Mouse (Mus musculus): Measurements from ENCODE around the gene Smpd3.

Gene Smpd3

DNA sequence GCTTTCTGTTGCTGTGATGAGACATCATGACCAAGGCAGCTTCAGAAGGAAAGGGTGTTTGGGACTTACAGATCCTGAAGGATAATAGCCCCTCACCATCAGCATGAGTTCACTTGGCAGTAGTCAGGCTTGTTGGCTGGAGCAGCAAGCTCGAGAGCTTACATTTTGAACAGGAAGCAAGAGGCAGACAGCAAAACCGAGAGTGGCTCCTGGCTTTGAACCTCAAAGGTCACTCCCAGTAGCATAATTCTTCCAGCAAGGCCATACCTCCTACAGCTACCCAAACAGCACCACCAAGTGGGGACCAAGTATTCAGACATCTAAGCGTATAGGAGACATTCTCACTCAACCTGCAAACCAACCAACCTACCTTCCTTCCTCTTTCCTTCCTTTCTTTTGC lies 105.0 kb downstream of the Smpd3 start:
- DNase-seq (ENCODE audit: low read depth, low spot score), result no peak

DNA sequence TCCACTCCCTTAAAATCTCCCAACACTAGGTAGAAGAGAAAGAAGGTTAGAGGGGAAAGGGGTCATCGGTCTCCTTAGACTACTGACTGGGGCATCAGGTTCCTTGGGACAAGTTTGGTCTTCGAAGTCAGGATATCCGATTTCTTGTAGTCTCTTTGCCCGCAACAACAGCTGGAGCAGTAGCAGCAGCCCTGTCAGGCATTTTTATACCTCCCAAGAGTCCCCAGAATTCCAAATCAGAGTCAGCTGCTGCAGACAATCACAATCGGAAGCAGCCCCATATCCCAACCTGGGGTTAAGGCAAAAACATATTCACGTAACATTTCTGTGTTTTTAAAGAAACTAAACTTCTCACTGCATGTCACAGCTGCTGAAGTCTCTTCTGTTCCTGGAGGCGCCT lies 106.3 kb downstream of the Smpd3 start:
- DNase-seq (ENCODE audit: low read depth, low spot score), result no peak

DNA sequence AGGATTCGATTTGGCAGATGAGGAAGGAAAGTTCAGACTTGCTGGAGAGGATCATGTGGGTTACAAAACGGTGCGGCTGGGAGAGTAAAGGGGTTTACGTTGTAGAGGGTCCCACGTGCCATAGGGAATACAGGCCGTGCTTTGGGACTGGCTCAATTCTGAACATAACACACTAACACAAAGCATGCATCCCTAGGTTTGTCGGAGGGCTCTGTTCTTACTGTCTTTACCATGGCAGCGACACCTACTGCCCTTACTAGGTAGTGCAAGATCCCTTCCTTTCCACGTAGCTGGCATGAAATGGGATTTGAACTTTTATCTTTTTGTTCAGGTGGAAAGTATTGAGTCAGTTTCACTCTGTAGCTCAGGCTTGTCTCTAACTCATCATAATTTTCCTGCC lies 111.2 kb downstream of the Smpd3 start:
- DNase-seq (ENCODE audit: low read depth, low spot score), result peak; percentile 41

DNA sequence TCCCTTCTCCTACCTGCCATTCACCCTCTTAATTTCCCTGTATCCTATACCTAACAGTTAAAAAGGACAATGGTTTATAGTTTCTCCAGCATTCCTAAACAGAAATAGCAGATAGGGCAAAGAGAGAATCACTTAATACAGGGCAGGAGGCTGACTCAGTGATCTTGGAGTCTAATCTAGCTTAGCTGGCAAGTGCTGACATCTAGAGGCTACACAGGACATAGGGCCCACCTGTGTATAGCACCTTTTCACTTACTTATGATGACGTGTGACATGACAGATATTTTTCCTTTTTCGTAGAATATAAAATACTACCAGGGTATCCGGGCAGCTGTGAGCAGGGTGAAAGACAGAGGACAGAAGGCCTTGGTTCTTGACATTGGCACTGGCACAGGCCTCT lies 118.2 kb downstream of the Smpd3 start:
- no peak for DNase-seq (ENCODE audit: low read depth, low spot score)

DNA sequence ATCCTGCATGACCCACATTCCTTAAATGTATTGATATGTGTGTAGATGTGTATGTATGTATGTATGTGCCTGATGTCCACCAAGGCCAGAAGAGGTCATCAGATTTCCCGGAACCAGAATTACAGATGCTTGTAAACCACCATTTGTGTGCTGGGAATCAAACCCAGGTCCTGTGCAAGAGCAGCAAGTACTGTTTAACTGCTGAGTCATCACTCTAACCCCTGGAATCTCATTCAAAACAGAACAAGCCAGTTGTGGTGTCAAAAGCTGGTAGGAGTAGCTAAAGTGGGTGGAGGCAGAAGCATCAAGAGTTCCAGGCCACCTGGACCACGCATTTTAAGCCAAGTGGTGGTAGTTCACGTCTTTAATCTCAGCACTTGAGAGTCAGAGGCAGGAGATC lies 123.8 kb downstream of the Smpd3 start:
- DNase-seq (ENCODE audit: low read depth, low spot score), result no peak

DNA sequence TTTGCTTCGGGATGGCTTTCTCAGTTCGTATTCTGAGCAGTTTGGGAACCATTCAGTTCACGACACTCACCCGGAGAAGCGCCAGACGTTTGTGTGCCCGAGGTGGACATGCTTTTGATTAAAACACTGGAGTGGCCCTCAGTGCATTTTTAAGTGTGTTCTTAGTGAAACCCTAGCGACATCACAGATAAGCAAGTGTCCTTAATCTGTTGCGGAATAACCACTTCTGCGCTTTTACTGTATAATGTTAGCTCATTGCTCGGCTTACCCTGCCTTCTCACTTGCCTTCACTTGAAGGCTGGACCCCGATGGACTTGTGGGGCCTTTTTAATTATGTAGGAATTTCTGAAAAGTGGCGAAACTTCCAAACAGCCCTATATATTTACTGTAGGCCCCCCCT lies 126.4 kb downstream of the Smpd3 start:
- DNase-seq (ENCODE audit: low read depth, low spot score), result no peak

DNA sequence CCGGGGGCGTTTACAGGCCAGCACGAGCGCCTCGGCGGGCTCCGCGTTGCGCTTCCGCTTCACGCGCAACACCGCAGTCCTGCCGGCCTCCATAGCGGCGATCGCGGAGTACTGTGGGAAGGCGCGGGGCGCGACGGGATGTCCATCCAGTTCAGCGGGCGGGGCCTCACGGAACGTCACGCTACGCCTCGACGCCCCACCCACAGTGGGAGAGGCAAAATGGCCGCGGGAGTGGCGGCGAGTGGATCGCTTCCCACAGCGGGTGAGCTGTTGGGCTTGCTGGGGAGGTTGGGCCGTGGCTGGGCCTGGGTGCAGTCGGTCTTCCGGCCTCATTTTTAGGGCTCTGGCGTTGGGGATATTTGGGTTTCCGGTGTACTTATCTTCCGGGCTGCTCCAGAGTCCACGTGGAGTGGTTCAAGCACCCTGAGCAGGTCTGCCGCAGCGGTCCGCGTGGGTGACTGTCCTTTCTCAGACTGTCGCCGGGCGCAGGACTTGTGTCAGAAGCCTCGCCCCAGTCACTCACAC lies 126.9 kb downstream of the Smpd3 start, which contains the start of the genes Slc7a6os and Prmt7:
Gene Slc7a6os (minus strand): TSS at position 115 of the 525 bp plus-strand sequence.
Gene Prmt7 (plus strand): TSS at position 116 of the 525 bp plus-strand sequence.
- DNase-seq (ENCODE audit: low read depth, low spot score), result peak; percentile 92

DNA sequence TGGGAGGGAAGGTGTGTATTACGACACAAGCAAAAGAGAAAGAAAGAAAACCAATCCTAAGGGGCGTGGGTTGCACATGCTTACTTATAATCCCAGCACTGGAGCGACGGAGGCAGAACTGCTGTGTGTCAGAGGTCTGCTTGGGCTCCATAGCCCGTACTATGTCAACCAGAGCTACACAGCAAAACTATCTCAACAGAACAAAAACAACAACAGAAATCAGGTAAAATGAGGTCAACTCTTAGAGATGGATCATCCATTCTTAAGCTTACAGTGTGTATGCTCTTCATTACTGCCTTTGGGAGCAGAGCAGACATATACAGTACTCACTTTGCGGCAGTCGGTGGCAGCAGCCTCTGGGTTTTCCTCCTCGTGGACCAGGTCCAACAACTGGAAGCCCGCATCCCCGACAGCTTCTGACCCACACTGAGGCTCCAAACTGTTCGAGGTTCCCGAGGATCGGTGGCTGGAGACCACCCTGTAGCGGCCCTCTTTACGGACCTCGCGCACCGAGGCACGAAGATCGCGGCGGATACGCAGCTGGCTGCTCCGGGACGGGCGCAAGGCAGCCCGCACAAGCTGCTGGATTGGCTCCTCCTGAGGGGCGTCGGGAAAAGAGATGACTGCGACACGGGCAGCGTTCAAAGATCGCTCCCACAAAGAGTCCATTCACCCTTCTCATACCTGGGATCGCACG lies 127.6 kb downstream of the Smpd3 start:
- no peak for DNase-seq (ENCODE audit: low read depth, low spot score)

Data from embryo, embryonic 11.5 days (tissue).